Mouse (Mus musculus) intestine, embryonic 14.5 days (tissue): Measurements from ENCODE around the gene Tnrc18. TPM values are rescaled to one million over a fixed set of nuclear protein-coding genes. Genes with fewer than 3 reads are reported as not detected.

Source experiments
- ATAC-seq: fragments of 200-750 bp; cut with Nextera tagmentation; replicated peaks from 2 replicates; pipeline ENCODE4 v1.8.0; 2017; ENCODE audit warnings: low read depth, moderate number of reproducible peaks, moderate TSS enrichment, moderate library complexity; ENCODE audit not compliant: low FRiP score, low TSS enrichment
- DNase-seq: peaks from one replicate; pipeline ENCODE4 v3.0.0-alpha.2; 2018; ENCODE audit warnings: low spot score
- H3K27ac ChIP-seq: fragments of 300-500 bp; sonication (generic); 2 replicates; pipeline ENCODE4 v1.5.1; 2014; ENCODE audit warnings: low read depth, mild to moderate bottlenecking, control low read depth
- H3K27me3 ChIP-seq: fragments of 300-500 bp; sonication (generic); replicated peaks from 2 replicates; pipeline ENCODE4 v1.6.1; 2014; ENCODE audit warnings: low read length, control low read depth; ENCODE audit not compliant: control insufficient read depth, insufficient read depth
- H3K36me3 ChIP-seq: fragments of 300-500 bp; sonication (generic); 2 replicates; pipeline ENCODE4 v1.6.1; 2014; ENCODE audit warnings: low read length, control low read depth; ENCODE audit not compliant: control insufficient read depth, insufficient read depth
- H3K4me1 ChIP-seq: fragments of 300-500 bp; sonication (generic); replicated peaks from 2 replicates; pipeline ENCODE4 v1.6.1; 2014; ENCODE audit warnings: low read length, control low read depth, mixed read lengths; ENCODE audit not compliant: control insufficient read depth, insufficient read depth
- H3K4me2 ChIP-seq: fragments of 300-500 bp; sonication (generic); 2 replicates; pipeline ENCODE4 v1.6.1; 2014; ENCODE audit warnings: low read length
- H3K4me3 ChIP-seq: fragments of 300-500 bp; sonication (generic); 2 replicates; pipeline ENCODE4 v1.5.1; 2014; ENCODE audit warnings: low read depth, low read length, control low read depth, mixed read lengths
- H3K9ac ChIP-seq: fragments of 300-500 bp; sonication (generic); 2 replicates; pipeline ENCODE4 v1.6.1; 2014; ENCODE audit warnings: mild to moderate bottlenecking, low read length
- H3K9me3 ChIP-seq: fragments of 300-500 bp; sonication (generic); 2 replicates; pipeline ENCODE4 v1.6.1; 2016; ENCODE audit warnings: low read length, control low read depth; ENCODE audit not compliant: control insufficient read depth
- WGBS: fragments of 180-500 bp; shearing (Covaris S2); extraction: QIAGEN DNeasy Blood & Tissue Kit; methylation state at CpG from one replicate; pipeline ENCODE4 v1.1.7; 2014; 5-methylcytosine and 5-hydroxymethylcytosine counted together
- polyA plus RNA-seq: library from polyadenylated mRNA; unstranded; fragments of >200 nt; fragmentation: Nextera tagmentation; extraction: Ambion mirVana; gene quantifications from 2 replicates; pipeline ENCODE4 v1.2.1, GENCODE M21; 2014

Gene Tnrc18
- polyA plus RNA-seq, 1 experiment from 2014 or later: 31.3 TPM

DNA sequence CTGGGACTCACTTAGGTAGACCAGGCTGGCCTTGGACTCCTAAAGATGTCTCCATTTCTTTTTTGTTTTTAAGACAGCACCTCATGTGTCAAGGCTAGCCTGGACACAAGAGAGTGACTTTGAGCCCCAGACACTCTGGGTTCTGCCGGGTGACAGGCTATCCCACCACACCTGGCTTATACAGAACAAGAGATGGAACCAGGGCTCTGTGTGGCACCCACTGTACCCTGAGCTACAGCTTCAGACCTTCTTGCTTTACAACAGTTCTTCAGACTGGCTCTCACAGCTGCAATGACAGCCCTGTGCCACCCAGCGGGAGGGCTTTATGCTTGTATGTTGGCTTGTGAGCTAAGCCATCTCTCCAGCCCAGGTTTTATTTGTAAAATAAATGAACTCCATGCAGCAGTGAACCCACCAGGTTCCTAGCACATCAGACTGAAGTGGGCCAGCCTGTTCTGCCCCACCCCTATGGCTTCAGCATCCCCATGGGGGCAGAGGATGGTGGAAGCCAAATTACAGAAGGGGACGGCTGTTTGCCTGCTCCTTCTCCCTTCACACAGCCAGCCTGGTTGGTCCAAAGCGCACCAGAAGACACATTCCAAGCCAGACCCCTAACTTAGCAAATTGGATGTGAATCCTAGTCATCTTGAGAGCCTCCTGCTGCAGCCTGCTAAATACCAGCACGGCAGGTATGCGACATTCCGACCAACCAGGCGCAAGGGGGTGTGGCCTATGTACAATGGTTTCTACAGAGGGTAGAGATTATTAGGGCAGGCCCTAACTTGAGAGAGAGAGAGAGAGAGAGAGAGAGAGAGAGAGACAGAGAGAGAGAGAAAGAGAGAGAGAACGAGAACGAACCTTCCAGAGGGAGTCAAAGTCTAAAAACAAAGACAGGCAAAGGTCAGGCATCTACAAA, 48.9 kb downstream of the Tnrc18 start:
- Histone ChIP-seq H3K27ac (0 out of 2 replicates have a peak overlapping the region, but pooled peaks have one; percentile 16), H3K9ac (no peak overlapping the region), H3K9me3 (no peaks in the 10 kb centered on the region), H3K36me3 (peaks cover 83% of the 10 kb centered on the region), H3K4me3 (no peak overlapping the region), H3K4me1 (peaks cover 5% of the 10 kb centered on the region; the same call in 1 of the 2 replicates), H3K4me2 (no peak overlapping the region), H3K27me3 (no peaks in the 10 kb centered on the region)
- ATAC-seq (no peak), DNase-seq (no peak)
- 54% methylated on average over 10 of the region's 10 CpGs for WGBS

GRCm38 (mm10) chr5:142767937-142768336, 49.5 kb downstream of the Tnrc18 start:
- peaks cover 83% of the 10 kb centered on the region for H3K36me3 ChIP-seq
- 0 out of 2 replicates have a peak, but pooled peaks have one; percentile 28 for ATAC-seq
- 22% methylated on average over 7 of the region's 7 CpGs for WGBS

DNA sequence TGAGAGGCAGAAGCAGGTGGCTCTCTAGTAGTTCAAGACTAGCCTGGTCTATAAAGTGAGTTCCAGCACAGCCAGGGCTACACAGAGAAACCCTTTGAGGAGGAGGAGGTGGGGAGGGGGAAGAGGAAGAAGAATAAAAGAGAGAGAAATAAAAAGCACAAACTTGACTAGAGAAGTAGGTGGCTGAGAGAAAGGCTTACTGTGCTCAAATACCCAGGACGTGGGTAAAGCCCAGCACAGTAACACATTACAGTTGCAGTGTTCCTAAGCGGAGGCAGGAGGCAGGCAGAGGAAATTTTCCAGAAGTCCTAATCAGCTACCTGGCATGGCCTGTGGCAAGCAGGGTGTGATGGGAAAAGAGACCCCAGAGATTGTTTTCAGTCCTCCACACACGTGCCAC, 50.8 kb downstream of the Tnrc18 start:
- peaks cover 84% of the 10 kb centered on the region for H3K36me3 ChIP-seq
- 91% methylated on average over 3 of the region's 3 CpGs for WGBS
- no peak overlapping the region for H3K27ac ChIP-seq
- no peaks in the 10 kb centered on the region for H3K27me3 ChIP-seq
- no peaks in the 10 kb centered on the region for H3K9me3 ChIP-seq
- no peak overlapping the region for H3K4me3 ChIP-seq
- no peak overlapping the region for H3K4me2 ChIP-seq
- ATAC-seq: no peak
- no peak for DNase-seq
- H3K4me1 ChIP-seq: peaks cover 5% of the 10 kb centered on the region; the same call in 1 of the 2 replicates
- no peak overlapping the region for H3K9ac ChIP-seq

More at GRCm38 (mm10) chr5:142767937-142768336, 49.5 kb downstream of the Tnrc18 start:
- H3K9ac ChIP-seq: no peak overlapping the region
- H3K27me3 ChIP-seq: no peaks in the 10 kb centered on the region
- no peak overlapping the region for H3K4me3 ChIP-seq
- H3K4me2 ChIP-seq: no peak overlapping the region
- H3K9me3 ChIP-seq: no peaks in the 10 kb centered on the region
- peaks cover 5% of the 10 kb centered on the region; the same call in 1 of the 2 replicates for H3K4me1 ChIP-seq
- peak; percentile 66 for DNase-seq
- no peak overlapping the region for H3K27ac ChIP-seq

- no peaks in the 10 kb centered on the region for H3K27me3 ChIP-seq
- H3K36me3 ChIP-seq: peaks cover 84% of the 10 kb centered on the region
- H3K4me1 ChIP-seq: peaks cover 5% of the 10 kb centered on the region; the same call in 1 of the 2 replicates
- H3K4me2 ChIP-seq: no peak overlapping the region
- H3K4me3 ChIP-seq: no peak overlapping the region
- DNase-seq (no peak), ATAC-seq (no peak)
- WGBS: 82% methylated on average over 15 of the region's 15 CpGs
- H3K9ac ChIP-seq: no peak overlapping the region
- H3K9me3 ChIP-seq: no peaks in the 10 kb centered on the region
- no peak overlapping the region for H3K27ac ChIP-seq
Observed at GRCm38 (mm10) chr5:142764889-142765288, 52.6 kb downstream of the Tnrc18 start.

GRCm38 (mm10) chr5:142764306-142764705, 53.2 kb downstream of the Tnrc18 start:
- H3K9me3 ChIP-seq: no peaks in the 10 kb centered on the region
- DNase-seq: no peak
- H3K4me3 ChIP-seq: no peak overlapping the region
- H3K36me3 ChIP-seq: peaks cover 84% of the 10 kb centered on the region
- 0 out of 2 replicates have a peak, but pooled peaks cover 2% of the 10 kb centered on the region for H3K4me1 ChIP-seq
- no peaks in the 10 kb centered on the region for H3K27me3 ChIP-seq
- no peak overlapping the region for H3K27ac ChIP-seq
- ATAC-seq: no peak
- no peak overlapping the region for H3K9ac ChIP-seq
- WGBS: 65% methylated on average over 11 of the region's 11 CpGs
- H3K4me2 ChIP-seq: no peak overlapping the region

DNA sequence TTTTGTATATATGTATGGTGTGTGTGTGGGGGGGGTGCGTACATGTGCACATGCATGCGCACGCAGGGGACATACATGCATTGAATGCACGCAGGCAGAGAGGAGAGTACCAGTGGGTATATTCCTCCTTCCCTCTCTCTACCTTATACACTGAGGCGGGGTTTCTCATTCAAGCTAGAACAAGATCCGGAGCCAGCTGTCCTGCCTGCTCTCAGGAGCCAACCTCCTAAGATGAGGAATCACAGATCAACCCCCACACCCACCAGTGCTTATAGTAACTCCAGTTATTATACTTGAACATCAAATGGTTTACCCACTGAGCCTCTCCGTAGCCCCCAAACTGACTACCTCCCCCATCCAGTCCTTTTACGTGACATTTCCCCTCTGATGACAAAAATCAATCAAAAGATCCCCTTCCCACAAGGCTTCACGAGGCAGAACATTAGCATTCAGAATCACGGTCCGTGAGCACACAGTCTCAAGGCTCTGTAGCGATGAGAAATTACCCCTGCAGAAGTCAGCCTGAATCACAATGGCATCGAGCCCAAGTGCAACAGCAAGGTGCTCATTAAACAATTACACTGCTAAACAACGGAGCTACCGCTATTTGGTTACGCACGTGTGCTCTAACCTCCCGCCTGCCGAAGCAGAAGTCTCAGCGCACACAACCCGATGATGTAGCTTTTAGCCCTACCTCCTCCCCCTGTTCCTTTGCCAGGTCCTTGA, 55.2 kb downstream of the Tnrc18 start:
- Histone ChIP-seq H3K9ac (no peak overlapping the region), H3K27me3 (no peaks in the 10 kb centered on the region), H3K27ac (no peak overlapping the region), H3K36me3 (peaks cover 98% of the 10 kb centered on the region), H3K9me3 (no peaks in the 10 kb centered on the region), H3K4me2 (no peak overlapping the region), H3K4me1 (no peaks in the 10 kb centered on the region), H3K4me3 (no peak overlapping the region)
- DNase-seq (no peak), ATAC-seq (no peak)
- 93% methylated on average over 21 of the region's 21 CpGs for WGBS

- Histone ChIP-seq H3K9ac (no peak overlapping the region), H3K4me1 (no peaks in the 10 kb centered on the region), H3K9me3 (no peaks in the 10 kb centered on the region), H3K27me3 (no peaks in the 10 kb centered on the region), H3K4me2 (no peak overlapping the region), H3K27ac (no peak overlapping the region), H3K4me3 (no peak overlapping the region), H3K36me3 (peaks cover 99% of the 10 kb centered on the region)
- WGBS: 91% methylated on average over 16 of the region's 16 CpGs
- DNase-seq: no peak
- no peak for ATAC-seq
Observed at GRCm38 (mm10) chr5:142761326-142761983, 56.0 kb downstream of the Tnrc18 start.

DNA sequence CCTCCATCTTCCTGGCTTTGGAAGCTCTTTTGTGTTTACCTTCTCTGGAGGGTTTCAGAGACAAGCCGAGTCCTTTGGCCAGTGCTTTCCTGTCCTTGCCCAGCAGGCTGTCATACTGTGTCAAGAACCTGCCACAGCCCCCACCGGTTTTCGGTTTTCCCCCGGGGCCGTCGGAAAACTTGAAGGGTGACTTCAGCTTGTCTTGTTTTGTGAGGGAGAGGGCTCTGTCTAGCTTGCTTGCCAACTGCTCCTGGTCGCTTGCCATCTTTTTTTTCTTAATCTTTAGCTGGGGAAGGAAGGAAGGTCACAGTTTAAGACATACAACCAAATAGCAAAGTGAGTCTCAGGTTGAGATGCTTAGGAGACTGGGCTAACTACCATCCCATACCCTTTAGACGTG, 57.7 kb downstream of the Tnrc18 start:
- no peak overlapping the region for H3K4me3 ChIP-seq
- H3K27me3 ChIP-seq: no peaks in the 10 kb centered on the region
- H3K4me1 ChIP-seq: no peaks in the 10 kb centered on the region
- ATAC-seq (no peak), DNase-seq (no peak)
- no peaks in the 10 kb centered on the region for H3K9me3 ChIP-seq
- H3K9ac ChIP-seq: no peak overlapping the region
- H3K27ac ChIP-seq: no peak overlapping the region
- no peak overlapping the region for H3K4me2 ChIP-seq
- peaks cover 98% of the 10 kb centered on the region for H3K36me3 ChIP-seq
- 93% methylated on average over 8 of the region's 8 CpGs for WGBS
